Mouse (Mus musculus): ENCODE results near the gene Arhgap17. TPM values are rescaled to one million over a fixed set of nuclear protein-coding genes. Genes with fewer than 3 reads are reported as not detected.

The Arhgap17 gene
- polyA plus RNA-seq, 1 experiment from 2014 or later = 10.1 TPM

- WGBS (ENCODE audit: insufficient replicate concordance) = 70% methylated on average over 1 of the region's 1 CpGs
- Histone ChIP-seq H3K4me2 (ENCODE audit: low read depth, low read length) (no peak overlapping the region), H3K27ac (ENCODE audit: low read length) (0 out of 2 replicates have a peak overlapping the region, but pooled peaks have one; percentile 1), H3K4me1 (ENCODE audit: control insufficient read depth, low read depth, low read length) (peaks cover 5% of the 10 kb centered on the region), H3K36me3 (ENCODE audit: control insufficient read depth, insufficient read depth) (no peaks in the 10 kb centered on the region), H3K9ac (ENCODE audit: low read depth, low read length) (no peak overlapping the region), H3K9me3 (replicated peaks; ENCODE audit: control insufficient read depth, low read length) (no peaks in the 10 kb centered on the region), H3K27me3 (ENCODE audit: control insufficient read depth, insufficient read depth, low read depth, low read length) (no peaks in the 10 kb centered on the region), H3K4me3 (ENCODE audit: low read depth, low read length) (no peak overlapping the region)
- no peak for ATAC-seq (ENCODE audit: low read depth)
Observed at GRCm38 (mm10) chr7:123336322-123336721, 33.4 kb downstream of the Arhgap17 start.

- no peak overlapping the region for H3K4me3 ChIP-seq (ENCODE audit: low read depth, low read length)
- peaks cover 24% of the 10 kb centered on the region for H3K4me1 ChIP-seq (ENCODE audit: control insufficient read depth, low read depth, low read length)
- 82% methylated on average over 9 of the region's 9 CpGs for WGBS (ENCODE audit: insufficient replicate concordance)
- H3K27me3 ChIP-seq (ENCODE audit: control insufficient read depth, insufficient read depth, low read depth, low read length) = no peaks in the 10 kb centered on the region
- H3K4me2 ChIP-seq (ENCODE audit: low read depth, low read length) = no peak overlapping the region
- no peak overlapping the region for H3K27ac ChIP-seq (ENCODE audit: low read length)
- ATAC-seq (ENCODE audit: low read depth) = no peak
- no peaks in the 10 kb centered on the region for H3K9me3 ChIP-seq (replicated peaks; ENCODE audit: control insufficient read depth, low read length)
- H3K36me3 ChIP-seq (ENCODE audit: control insufficient read depth, insufficient read depth) = peaks cover 3% of the 10 kb centered on the region
- no peak overlapping the region for H3K9ac ChIP-seq (ENCODE audit: low read depth, low read length)
Observed at GRCm38 (mm10) chr7:123330506-123330905, 39.2 kb downstream of the Arhgap17 start.

- peaks cover 39% of the 10 kb centered on the region for H3K4me1 ChIP-seq (ENCODE audit: control insufficient read depth, low read depth, low read length)
Observed at GRCm38 (mm10) chr7:123327909-123328308, 41.8 kb downstream of the Arhgap17 start.

GRCm38 (mm10) chr7:123326901-123327300, 42.8 kb downstream of the Arhgap17 start:
- ATAC-seq (ENCODE audit: low read depth) = no peak
- peaks cover 47% of the 10 kb centered on the region for H3K4me1 ChIP-seq (ENCODE audit: control insufficient read depth, low read depth, low read length)

More at GRCm38 (mm10) chr7:123327909-123328308, 41.8 kb downstream of the Arhgap17 start:
- Histone ChIP-seq H3K4me2 (ENCODE audit: low read depth, low read length) (no peak overlapping the region), H3K9me3 (replicated peaks; ENCODE audit: control insufficient read depth, low read length) (no peaks in the 10 kb centered on the region), H3K36me3 (ENCODE audit: control insufficient read depth, insufficient read depth) (peaks cover 3% of the 10 kb centered on the region), H3K27ac (ENCODE audit: low read length) (no peak overlapping the region), H3K9ac (ENCODE audit: low read depth, low read length) (no peak overlapping the region), H3K4me3 (ENCODE audit: low read depth, low read length) (no peak overlapping the region), H3K27me3 (ENCODE audit: control insufficient read depth, insufficient read depth, low read depth, low read length) (no peaks in the 10 kb centered on the region)
- no peak for ATAC-seq (ENCODE audit: low read depth)
- 85% methylated on average over 4 of the region's 4 CpGs for WGBS (ENCODE audit: insufficient replicate concordance)

GRCm38 (mm10) chr7:123326062-123326461, 43.7 kb downstream of the Arhgap17 start:
- Histone ChIP-seq H3K4me1 (ENCODE audit: control insufficient read depth, low read depth, low read length) (peaks cover 45% of the 10 kb centered on the region), H3K9ac (ENCODE audit: low read depth, low read length) (no peak overlapping the region), H3K27ac (ENCODE audit: low read length) (peak overlapping the region; percentile 21; the same call in 1 of the 2 replicates), H3K4me3 (ENCODE audit: low read depth, low read length) (no peak overlapping the region), H3K36me3 (ENCODE audit: control insufficient read depth, insufficient read depth) (peaks cover 9% of the 10 kb centered on the region), H3K4me2 (ENCODE audit: low read depth, low read length) (no peak overlapping the region), H3K27me3 (ENCODE audit: control insufficient read depth, insufficient read depth, low read depth, low read length) (no peaks in the 10 kb centered on the region), H3K9me3 (replicated peaks; ENCODE audit: control insufficient read depth, low read length) (no peaks in the 10 kb centered on the region)
- WGBS (ENCODE audit: insufficient replicate concordance) = 67% methylated on average over 5 of the region's 5 CpGs
- ATAC-seq (ENCODE audit: low read depth) = peak; percentile 60

More at GRCm38 (mm10) chr7:123326901-123327300, 42.8 kb downstream of the Arhgap17 start:
- H3K27me3 ChIP-seq (ENCODE audit: control insufficient read depth, insufficient read depth, low read depth, low read length) = no peaks in the 10 kb centered on the region
- H3K27ac ChIP-seq (ENCODE audit: low read length) = no peak overlapping the region; the same call in 1 of the 2 replicates
- H3K9me3 ChIP-seq (replicated peaks; ENCODE audit: control insufficient read depth, low read length) = no peaks in the 10 kb centered on the region
- H3K36me3 ChIP-seq (ENCODE audit: control insufficient read depth, insufficient read depth) = peaks cover 3% of the 10 kb centered on the region
- no peak overlapping the region for H3K9ac ChIP-seq (ENCODE audit: low read depth, low read length)
- H3K4me2 ChIP-seq (ENCODE audit: low read depth, low read length) = no peak overlapping the region
- no peak overlapping the region for H3K4me3 ChIP-seq (ENCODE audit: low read depth, low read length)
- WGBS (ENCODE audit: insufficient replicate concordance) = 55% methylated on average over 4 of the region's 4 CpGs

- Histone ChIP-seq H3K9ac (ENCODE audit: low read depth, low read length) (no peak overlapping the region), H3K27me3 (ENCODE audit: control insufficient read depth, insufficient read depth, low read depth, low read length) (no peaks in the 10 kb centered on the region), H3K4me2 (ENCODE audit: low read depth, low read length) (no peak overlapping the region), H3K9me3 (replicated peaks; ENCODE audit: control insufficient read depth, low read length) (no peaks in the 10 kb centered on the region), H3K36me3 (ENCODE audit: control insufficient read depth, insufficient read depth) (peaks cover 10% of the 10 kb centered on the region), H3K4me1 (ENCODE audit: control insufficient read depth, low read depth, low read length) (peaks cover 45% of the 10 kb centered on the region), H3K4me3 (ENCODE audit: low read depth, low read length) (no peak overlapping the region), H3K27ac (ENCODE audit: low read length) (0 out of 2 replicates have a peak overlapping the region, but pooled peaks have one; percentile 43)
- WGBS (ENCODE audit: insufficient replicate concordance) = 85% methylated on average over 1 of the region's 1 CpGs
- peak; percentile 46; the same call in 1 of the 2 replicates for ATAC-seq (ENCODE audit: low read depth)
Observed at GRCm38 (mm10) chr7:123324105-123324504, 45.6 kb downstream of the Arhgap17 start.

- no peaks in the 10 kb centered on the region for H3K9me3 ChIP-seq (replicated peaks; ENCODE audit: control insufficient read depth, low read length)
- WGBS (ENCODE audit: insufficient replicate concordance) = 88% methylated on average over 2 of the region's 2 CpGs
- no peak overlapping the region for H3K9ac ChIP-seq (ENCODE audit: low read depth, low read length)
- no peak overlapping the region for H3K4me3 ChIP-seq (ENCODE audit: low read depth, low read length)
- H3K36me3 ChIP-seq (ENCODE audit: control insufficient read depth, insufficient read depth) = peaks cover 16% of the 10 kb centered on the region
- ATAC-seq (ENCODE audit: low read depth) = no peak
- H3K4me2 ChIP-seq (ENCODE audit: low read depth, low read length) = no peak overlapping the region
- H3K27me3 ChIP-seq (ENCODE audit: control insufficient read depth, insufficient read depth, low read depth, low read length) = no peaks in the 10 kb centered on the region
- peaks cover 45% of the 10 kb centered on the region for H3K4me1 ChIP-seq (ENCODE audit: control insufficient read depth, low read depth, low read length)
- H3K27ac ChIP-seq (ENCODE audit: low read length) = no peak overlapping the region
Observed at GRCm38 (mm10) chr7:123323388-123323787, 46.3 kb downstream of the Arhgap17 start.

- Histone ChIP-seq H3K9ac (ENCODE audit: low read depth, low read length) (0 out of 2 replicates have a peak overlapping the region, but pooled peaks have one; percentile 12), H3K9me3 (replicated peaks; ENCODE audit: control insufficient read depth, low read length) (no peaks in the 10 kb centered on the region), H3K4me3 (ENCODE audit: low read depth, low read length) (no peak overlapping the region), H3K27ac (ENCODE audit: low read length) (no peak overlapping the region), H3K4me1 (ENCODE audit: control insufficient read depth, low read depth, low read length) (peaks cover 43% of the 10 kb centered on the region), H3K27me3 (ENCODE audit: control insufficient read depth, insufficient read depth, low read depth, low read length) (no peaks in the 10 kb centered on the region), H3K4me2 (ENCODE audit: low read depth, low read length) (peak overlapping the region; percentile 16; the same call in 1 of the 2 replicates), H3K36me3 (ENCODE audit: control insufficient read depth, insufficient read depth) (peaks cover 19% of the 10 kb centered on the region)
- ATAC-seq (ENCODE audit: low read depth) = peak; percentile 68
- 41% methylated on average over 13 of the region's 13 CpGs for WGBS (ENCODE audit: insufficient replicate concordance)
Observed at GRCm38 (mm10) chr7:123322452-123323121, 47.1 kb downstream of the Arhgap17 start.

GRCm38 (mm10) chr7:123312738-123313137, 57.0 kb downstream of the Arhgap17 start:
- ATAC-seq (ENCODE audit: low read depth) = no peak
- 65% methylated on average over 3 of the region's 3 CpGs for WGBS (ENCODE audit: insufficient replicate concordance)
- Histone ChIP-seq H3K4me1 (ENCODE audit: control insufficient read depth, low read depth, low read length) (no peaks in the 10 kb centered on the region), H3K27ac (ENCODE audit: low read length) (no peak overlapping the region), H3K36me3 (ENCODE audit: control insufficient read depth, insufficient read depth) (peaks cover 7% of the 10 kb centered on the region), H3K4me2 (ENCODE audit: low read depth, low read length) (no peak overlapping the region), H3K4me3 (ENCODE audit: low read depth, low read length) (no peak overlapping the region), H3K9me3 (replicated peaks; ENCODE audit: control insufficient read depth, low read length) (no peaks in the 10 kb centered on the region), H3K27me3 (ENCODE audit: control insufficient read depth, insufficient read depth, low read depth, low read length) (no peaks in the 10 kb centered on the region), H3K9ac (ENCODE audit: low read depth, low read length) (no peak overlapping the region)
